Mouse (Mus musculus): ENCODE measurements around the gene Zfp456. TPM values are rescaled to one million over a fixed set of nuclear protein-coding genes. Genes with fewer than 3 reads are reported as not detected.
"Not testable (repeated sequence)": the region's sequence is repeated elsewhere in the genome, so short reads cannot be mapped to it uniquely, and the experiment has no call there.

Gene Zfp456
- total RNA-seq (2021), result 1 to 10 TPM in 1 of 2 experiments, under 1 TPM in 1; 0.88 to 1.2 TPM

DNA sequence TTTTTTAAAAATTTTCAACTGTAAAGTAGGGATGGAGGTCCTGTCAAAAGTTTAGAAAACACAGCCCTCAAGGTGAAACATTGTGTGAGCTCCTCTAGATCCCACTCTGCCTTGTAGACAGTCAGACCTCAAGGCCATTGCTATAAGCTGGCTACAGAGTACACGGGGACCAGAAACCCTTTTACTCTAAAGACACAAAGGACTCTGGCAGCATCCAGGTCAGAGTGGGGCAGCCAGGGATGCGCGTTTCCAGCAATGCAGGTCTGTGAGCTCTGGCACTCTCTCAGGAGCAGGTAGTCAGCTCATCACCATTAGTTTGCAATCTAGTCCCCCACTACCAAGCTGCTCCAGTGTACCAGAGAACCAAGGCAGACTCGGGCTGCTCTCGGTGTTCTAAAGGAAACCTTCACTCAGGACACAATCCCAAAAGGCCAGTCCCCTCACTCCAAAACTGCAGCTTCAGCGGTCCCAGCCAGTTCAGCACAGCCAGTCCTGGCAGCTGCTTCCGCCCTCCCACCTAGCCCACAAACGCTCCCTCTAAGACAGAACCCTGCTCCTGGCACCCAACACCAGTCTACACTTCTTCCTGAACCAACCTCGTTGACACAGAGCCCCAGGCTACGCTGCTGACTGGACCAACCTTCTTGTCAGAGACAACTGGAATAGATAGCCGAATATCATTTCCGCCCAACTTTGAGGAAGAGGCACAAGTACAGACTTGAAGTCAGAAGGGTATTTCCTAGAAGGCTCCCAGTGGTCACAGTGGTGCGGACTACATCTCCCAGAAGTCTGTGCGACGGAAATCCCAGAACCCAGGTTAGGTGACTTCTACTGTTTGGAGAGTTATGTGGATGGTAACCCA is at the start of gene Zfp456, which contains the start of gene Gm28041:
Gene Zfp456 (minus strand): TSS at position 761 of the 862 bp plus-strand sequence.
Gene Gm28041 (minus strand): TSS at position 684 of the 862 bp plus-strand sequence.
- intact Hi-C loops (cut with DNase I), result not testable (repeated sequence)
- peak; percentile 53 for DNase-seq (ENCODE audit: low spot score)

GRCm38 (mm10) chr13:67422532-67422931 is 46.9 kb upstream of the Zfp456 start:
- intact Hi-C loops (cut with DNase I); DNase-seq (ENCODE audit: low spot score): not testable (repeated sequence)

- intact Hi-C loops (cut with DNase I), result no loop called here
- no peak for DNase-seq (ENCODE audit: low spot score)
Observed at GRCm38 (mm10) chr13:67421207-67421857, 45.7 kb upstream of the Zfp456 start, which contains the start of gene Zfp459. TSS of gene Zfp459 (minus strand) at chr13:67421418.

DNA sequence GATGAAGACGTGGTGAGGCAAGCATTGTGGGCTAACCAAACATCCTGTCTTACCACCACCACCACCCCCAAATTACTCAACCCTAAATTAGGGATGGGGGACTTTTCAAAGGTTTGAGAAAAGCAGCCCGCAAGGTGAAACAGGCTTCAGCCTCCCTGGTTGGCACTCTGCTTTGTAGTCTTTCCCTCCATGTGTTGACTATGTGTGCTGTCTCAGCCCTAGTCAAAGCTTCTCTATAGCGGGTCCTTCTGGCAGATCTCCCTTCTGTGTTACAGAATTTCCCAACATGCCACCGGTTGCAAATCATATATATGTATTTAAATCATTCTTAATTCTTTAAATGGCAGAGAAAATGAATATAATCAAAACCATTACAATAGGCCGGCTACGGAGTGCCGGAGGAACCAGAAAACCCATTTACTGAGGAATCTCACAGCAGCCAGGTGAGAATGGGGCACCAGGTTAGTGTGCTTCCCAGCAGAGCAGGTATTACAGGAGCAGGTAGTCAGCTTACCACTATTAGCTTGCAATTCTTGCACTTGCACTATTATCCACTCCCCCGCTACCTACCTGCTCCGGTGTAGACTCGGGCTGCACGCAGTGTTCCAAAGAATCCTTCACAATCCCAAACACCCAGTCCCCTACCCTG is 45.1 kb upstream of the Zfp456 start:
- DNase-seq (ENCODE audit: low spot score), result no peak
- intact Hi-C loops (cut with DNase I), result no loop called here

GRCm38 (mm10) chr13:67416811-67417210 is 41.2 kb upstream of the Zfp456 start:
- intact Hi-C loops (cut with DNase I), result no loop called here
- DNase-seq (ENCODE audit: low spot score), result no peak

DNA sequence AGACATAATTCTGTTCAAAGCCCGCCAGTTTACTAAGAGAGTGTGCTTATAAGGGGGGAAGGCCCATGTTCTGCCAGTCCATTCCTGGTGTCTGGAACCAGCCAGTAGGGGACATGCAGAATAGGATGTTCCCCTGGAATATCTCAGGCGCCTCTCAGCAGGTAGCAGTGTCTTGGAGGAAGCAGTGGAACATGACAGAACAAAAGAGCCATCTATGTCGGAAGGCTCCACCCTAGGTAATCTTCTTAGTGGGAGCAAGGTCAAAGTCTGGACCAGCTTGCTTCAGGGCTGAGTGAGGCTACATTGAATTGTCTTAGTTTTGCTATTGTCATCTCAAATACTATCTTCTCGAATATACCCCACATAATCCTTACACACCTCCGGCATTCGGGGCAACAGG is 40.1 kb upstream of the Zfp456 start:
- no peak for DNase-seq (ENCODE audit: low spot score)
- intact Hi-C loops (cut with DNase I), result no loop called here

DNA sequence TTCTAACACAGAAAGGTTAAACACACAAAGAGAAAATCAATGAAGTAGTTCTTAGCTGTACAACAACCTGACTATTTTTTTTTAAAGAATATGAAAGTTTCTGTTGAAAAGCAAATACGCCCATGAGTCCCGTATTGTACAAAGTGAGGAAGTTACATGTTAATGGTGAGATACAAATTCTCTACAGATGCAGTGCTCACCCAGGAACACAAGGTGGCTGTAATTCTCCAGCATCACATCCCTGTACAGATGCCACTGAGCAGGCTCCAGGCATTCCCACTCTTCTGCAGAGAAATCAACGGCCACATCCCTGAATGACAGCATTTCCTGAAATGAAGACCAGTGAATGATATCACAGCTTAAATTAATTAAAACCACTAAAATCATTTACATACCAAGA is 38.0 kb upstream of the Zfp456 start:
- intact Hi-C loops (cut with DNase I); DNase-seq (ENCODE audit: low spot score): not testable (repeated sequence)

DNA sequence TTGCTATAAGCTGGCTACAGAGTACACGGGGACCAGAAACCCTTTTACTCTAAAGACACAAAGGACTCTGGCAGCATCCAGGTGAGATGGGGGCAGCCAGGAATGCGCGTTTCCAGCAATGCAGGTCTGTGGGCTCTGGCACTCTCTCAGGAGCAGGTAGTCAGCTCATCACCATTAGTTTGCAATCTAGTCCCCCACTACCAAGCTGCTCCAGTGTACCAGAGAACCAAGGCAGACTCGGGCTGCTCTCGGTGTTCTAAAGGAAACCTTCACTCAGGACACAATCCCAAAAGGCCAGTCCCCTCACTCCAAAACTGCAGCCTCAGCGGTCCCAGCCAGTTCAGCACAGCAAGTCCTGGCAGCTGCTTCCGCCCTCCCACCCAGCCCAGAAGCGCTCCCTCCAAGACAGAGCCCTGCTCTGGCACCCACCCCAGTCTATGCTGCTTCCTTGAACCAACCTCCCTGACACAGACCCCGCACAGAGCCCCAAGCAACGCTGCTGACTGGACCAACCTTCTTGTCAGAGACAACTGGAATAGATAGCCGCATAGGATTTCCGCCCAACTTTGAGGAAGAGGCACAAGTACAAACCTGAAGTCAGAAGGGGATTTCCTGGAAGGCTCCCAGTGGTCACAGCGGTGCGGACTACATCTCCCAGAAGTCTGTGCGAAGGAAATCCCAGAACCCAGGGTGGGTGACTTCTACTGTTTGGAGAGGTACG is 23.7 kb upstream of the Zfp456 start, which contains the start of gene Zfp429:
Gene Zfp429 (minus strand): TSS at position 637 of the 721 bp plus-strand sequence.
- intact Hi-C loops (cut with DNase I), result loop anchor here (5.0 kb wide), 1 partner anchor 37 kb away; the partner anchor contains the start of genes Gm28044 and Zfp953

GRCm38 (mm10) chr13:67376255-67376654 is 645 bp upstream of the Zfp456 start:
- intact Hi-C loops (cut with DNase I); DNase-seq (ENCODE audit: low spot score): not testable (repeated sequence)

More for the DNA sequence above, 23.7 kb upstream of the Zfp456 start, which contains the start of gene Zfp429:
- peak; percentile 58 for DNase-seq (ENCODE audit: low spot score)

- DNase-seq (ENCODE audit: low spot score), result peak; percentile 71
- intact Hi-C loops (cut with DNase I), result loop anchor here (2.0 to 5.0 kb wide), 3 partner anchors 25 to 298 kb away; partner anchors contain the start of genes Zfp429 and Zfp712
Observed at GRCm38 (mm10) chr13:67360131-67360744, 15.4 kb downstream of the Zfp456 start, which contains the start of the genes Gm28044 and Zfp953. TSS of gene Gm28044 (minus strand) at chr13:67360536. TSS of gene Zfp953 (minus strand) at chr13:67360605.

DNA sequence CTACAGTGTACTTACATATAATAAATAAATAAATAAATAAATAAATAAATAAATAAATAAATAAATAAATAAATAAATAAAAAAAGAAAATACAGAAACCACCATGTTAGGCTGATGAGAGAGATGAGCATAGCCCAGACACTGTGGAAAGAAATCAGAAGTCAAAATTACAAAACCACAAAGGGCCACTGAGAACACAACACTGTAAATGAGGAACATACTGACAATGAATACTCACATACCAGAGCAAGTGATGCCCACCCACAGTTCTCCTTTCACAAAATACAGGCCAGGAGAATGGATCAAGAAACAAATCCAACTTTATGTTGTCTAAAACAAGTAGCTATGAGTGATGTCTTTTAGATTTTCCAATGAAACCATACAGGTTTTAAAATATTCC is 23.8 kb downstream of the Zfp456 start:
- DNase-seq (ENCODE audit: low spot score), result no peak
- intact Hi-C loops (cut with DNase I), result no loop called here

GRCm38 (mm10) chr13:67343422-67343821 is 32.2 kb downstream of the Zfp456 start:
- intact Hi-C loops (cut with DNase I), result no loop called here
- DNase-seq (ENCODE audit: low spot score), result no peak

DNA sequence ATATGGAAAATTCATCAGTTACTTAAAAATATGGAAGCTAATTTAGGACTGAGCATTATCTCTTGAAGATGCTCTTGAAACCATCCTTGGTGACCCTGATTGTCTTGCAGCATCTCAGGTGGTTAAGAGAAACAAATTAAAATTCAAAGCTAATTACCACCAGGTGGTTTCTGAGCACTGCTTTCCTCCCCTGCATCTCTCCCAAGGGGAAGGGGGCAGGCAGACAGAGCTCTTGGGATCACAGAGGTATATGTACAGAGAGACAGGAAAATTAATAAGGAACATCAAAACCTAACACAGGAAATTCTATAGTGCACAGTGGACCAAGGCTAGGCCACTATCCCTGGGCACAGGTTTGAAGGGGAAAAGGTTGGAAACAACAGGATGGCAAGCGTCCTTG is 42.7 kb downstream of the Zfp456 start:
- no peak for DNase-seq (ENCODE audit: low spot score)
- intact Hi-C loops (cut with DNase I), result loop anchor here (2.0 kb wide), 1 partner anchor 26 kb away; the partner anchor contains the start of gene Zfp457

DNA sequence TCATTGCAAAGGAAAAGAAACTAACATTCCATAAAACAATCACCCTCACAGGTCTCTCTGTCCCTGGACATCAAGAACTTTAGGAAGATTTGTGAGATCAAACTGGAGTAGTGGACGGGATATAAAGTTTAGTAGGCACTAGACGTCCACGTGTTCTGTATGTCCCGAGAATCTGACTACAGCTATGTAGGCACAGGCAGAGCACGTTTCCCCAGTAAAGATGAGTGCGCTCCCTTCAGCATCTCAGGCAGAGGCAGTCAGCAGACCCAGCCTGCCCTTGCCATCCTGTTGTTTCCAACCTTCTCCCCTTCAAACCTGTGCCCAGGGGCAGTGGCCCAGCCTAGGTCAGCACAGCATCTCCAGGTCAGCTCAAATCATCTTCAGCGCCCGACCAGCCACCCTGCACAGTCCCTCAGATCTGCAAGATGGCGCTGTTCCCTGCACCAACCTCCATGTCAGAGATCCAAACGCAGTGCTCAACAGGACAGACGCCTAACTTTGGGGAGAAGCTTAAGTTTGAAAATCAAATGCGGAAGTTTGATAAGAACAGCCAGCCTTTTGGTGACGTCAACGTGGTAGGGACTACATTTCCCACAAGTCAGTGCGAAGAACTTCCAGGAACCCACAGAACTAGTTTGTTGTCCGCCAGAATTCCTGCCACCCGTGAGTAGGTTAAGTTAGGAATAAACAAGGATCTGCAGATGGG is 43.4 kb downstream of the Zfp456 start, which contains the start of gene Zfp595:
Gene Zfp595 (minus strand): TSS at position 552 of the 706 bp plus-strand sequence.
- DNase-seq (ENCODE audit: low spot score), result peak; percentile 77
- intact Hi-C loops (cut with DNase I), result loop anchor here (2.0 kb wide), 1 partner anchor 25 kb away; the partner anchor contains the start of gene Zfp457
